Mouse (Mus musculus) embryonic facial prominence, embryonic 10.5 days (tissue): ENCODE measurements at regions not wholly inside any gene's neighbourhood (a gene's known extent, or its start where the extent isn't known, plus 50 kb on each side); places are given as distances from the start of the nearest gene placed in this dataset.

Source experiments
- DNase-seq: peaks from one replicate; pipeline ENCODE4 v3.0.0-alpha.2; 2017; ENCODE audit warnings: low spot score
- H3K27ac ChIP-seq: fragments of 300-500 bp; sonication (generic); replicated peaks from 2 replicates; pipeline ENCODE4 v1.5.1; 2016; ENCODE audit warnings: mild to moderate bottlenecking
- H3K27me3 ChIP-seq: fragments of 300-500 bp; sonication (generic); replicated peaks from 2 replicates; pipeline ENCODE4 v1.6.1; 2016; ENCODE audit warnings: low read depth, mild to moderate bottlenecking; ENCODE audit not compliant: poor library complexity, severe bottlenecking
- H3K36me3 ChIP-seq: fragments of 300-500 bp; sonication (generic); replicated peaks from 2 replicates; pipeline ENCODE4 v1.6.1; 2016; ENCODE audit warnings: mild to moderate bottlenecking, moderate library complexity
- H3K4me1 ChIP-seq: fragments of 300-500 bp; sonication (generic); 2 replicates; pipeline ENCODE4 v1.6.1; 2016
- H3K4me3 ChIP-seq: fragments of 300-500 bp; sonication (generic); 2 replicates; pipeline ENCODE4 v1.5.1; 2016; ENCODE audit warnings: mild to moderate bottlenecking, moderate library complexity
- H3K9me3 ChIP-seq: fragments of 300-500 bp; sonication (generic); 2 replicates; pipeline ENCODE4 v1.6.1; 2016; ENCODE audit warnings: mild to moderate bottlenecking
- WGBS: fragments of 180-500 bp; shearing (Covaris S2); methylation state at CpG from one replicate; pipeline ENCODE4 v1.1.7; 2016; 5-methylcytosine and 5-hydroxymethylcytosine counted together

- Histone ChIP-seq H3K36me3 (no peaks in the 10 kb centered on the region), H3K27me3 (no peaks in the 10 kb centered on the region), H3K4me1 (no peaks in the 10 kb centered on the region), H3K4me3 (no peak overlapping the region), H3K9me3 (no peaks in the 10 kb centered on the region), H3K27ac (no peak overlapping the region)
- no peak for DNase-seq
- WGBS = 70% methylated on average over 3 of the region's 3 CpGs
Observed at GRCm38 (mm10) chr13:117482624-117483023, 119.5 kb upstream of the Hcn1 start.

DNA sequence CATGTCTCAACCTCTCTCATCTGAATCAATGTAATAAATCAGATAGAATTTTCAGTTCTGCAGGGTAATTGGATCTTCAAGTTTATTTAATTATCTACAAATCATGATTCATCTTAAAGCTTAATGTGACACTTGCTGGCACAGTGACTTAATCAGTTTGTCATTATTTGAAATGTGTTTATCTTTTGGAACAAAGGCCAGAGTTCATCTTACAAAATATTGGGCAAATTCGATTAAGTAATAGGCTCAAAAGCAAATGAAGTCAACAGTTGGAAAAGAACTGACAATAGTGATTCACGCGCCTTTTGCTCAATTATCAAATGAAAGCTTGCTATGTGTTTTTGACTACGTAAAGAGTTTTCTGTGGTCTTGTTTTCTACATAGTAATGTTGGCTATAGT lies 93.4 kb upstream of the Hcn1 start:
- no peak for DNase-seq
- H3K27me3 ChIP-seq = no peaks in the 10 kb centered on the region
- H3K4me3 ChIP-seq = no peak overlapping the region
- H3K4me1 ChIP-seq = no peaks in the 10 kb centered on the region
- no peaks in the 10 kb centered on the region for H3K9me3 ChIP-seq
- no peak overlapping the region for H3K27ac ChIP-seq
- no peaks in the 10 kb centered on the region for H3K36me3 ChIP-seq
- 91% methylated on average over 4 of the region's 4 CpGs for WGBS

GRCm38 (mm10) chr13:117550108-117550507 lies 52.0 kb upstream of the Hcn1 start:
- Histone ChIP-seq H3K27me3 (no peaks in the 10 kb centered on the region), H3K4me3 (no peak overlapping the region), H3K27ac (no peak overlapping the region), H3K4me1 (no peaks in the 10 kb centered on the region), H3K9me3 (no peaks in the 10 kb centered on the region), H3K36me3 (no peaks in the 10 kb centered on the region)
- WGBS = 43% methylated on average over 3 of the region's 3 CpGs
- peak; percentile 52 for DNase-seq
